Mouse (Mus musculus): Measurements from ENCODE around the gene Pebp1.

Pebp1 gene

GRCm38 (mm10) chr5:117286286-117286685 lies 1.1 kb downstream of the Pebp1 start:
- DNase-seq (ENCODE audit: low spot score): no peak

DNA sequence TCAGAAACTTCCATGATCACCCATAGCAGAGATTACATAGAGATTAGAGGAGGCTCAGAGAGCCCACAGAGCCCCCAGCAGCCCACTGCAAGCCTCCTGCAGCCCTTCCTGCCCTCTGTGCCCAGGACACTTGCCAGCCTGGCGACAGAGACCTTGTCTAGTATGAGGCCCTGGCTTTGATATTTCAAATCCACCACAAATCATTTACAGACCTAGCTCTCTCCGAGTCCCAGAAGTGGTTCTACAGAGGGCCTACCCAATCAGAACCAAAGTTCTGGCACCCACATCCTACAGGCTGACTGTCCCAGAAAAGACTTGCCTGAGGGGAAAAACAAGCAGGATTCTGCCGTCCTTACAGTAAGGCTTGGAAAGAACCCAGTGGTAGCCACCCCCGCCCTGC lies 2.2 kb downstream of the Pebp1 start:
- DNase-seq (ENCODE audit: low spot score): no peak

GRCm38 (mm10) chr5:117284682-117285081 lies 2.7 kb downstream of the Pebp1 start:
- peak; percentile 24 for DNase-seq (ENCODE audit: low spot score)

DNA sequence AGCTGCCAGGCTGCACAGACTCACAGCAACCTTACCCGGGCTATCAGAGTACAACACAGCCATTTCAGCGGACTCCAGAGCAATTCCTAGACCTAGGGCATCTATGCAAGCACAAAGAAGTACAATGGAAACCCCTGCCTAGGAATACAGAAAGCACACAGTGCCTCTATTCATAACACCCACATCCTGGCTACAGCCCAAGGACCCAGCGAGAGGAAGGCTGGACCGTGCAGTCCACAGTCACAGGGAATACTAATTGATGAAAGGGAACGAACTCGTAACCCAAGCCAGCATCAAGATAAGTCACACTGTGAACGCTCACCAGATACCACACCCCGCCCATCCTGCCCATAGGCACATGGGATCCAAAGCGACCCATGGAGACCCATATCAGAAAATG lies 3.4 kb downstream of the Pebp1 start:
- DNase-seq (ENCODE audit: low spot score): peak; percentile 13

DNA sequence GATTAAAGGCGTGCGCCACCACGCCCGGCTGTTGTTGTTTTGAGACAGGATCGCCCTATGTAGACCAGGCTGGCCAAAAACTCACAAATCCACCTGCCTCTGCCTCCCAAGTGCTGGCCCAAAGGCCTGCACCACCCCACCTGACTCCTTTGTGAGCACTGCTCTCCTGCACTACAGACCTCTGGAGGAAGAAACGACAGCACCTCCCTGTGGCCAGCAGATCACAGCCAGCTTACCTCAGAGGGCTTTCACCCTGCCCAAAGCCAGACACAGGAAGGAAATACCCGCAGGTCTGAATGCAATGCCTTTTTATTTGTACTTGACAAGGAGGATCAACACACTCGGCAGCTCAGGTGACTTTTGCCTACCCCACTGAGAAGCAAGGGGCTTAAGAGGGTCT lies 5.1 kb downstream of the Pebp1 start:
- DNase-seq (ENCODE audit: low spot score): no peak

DNA sequence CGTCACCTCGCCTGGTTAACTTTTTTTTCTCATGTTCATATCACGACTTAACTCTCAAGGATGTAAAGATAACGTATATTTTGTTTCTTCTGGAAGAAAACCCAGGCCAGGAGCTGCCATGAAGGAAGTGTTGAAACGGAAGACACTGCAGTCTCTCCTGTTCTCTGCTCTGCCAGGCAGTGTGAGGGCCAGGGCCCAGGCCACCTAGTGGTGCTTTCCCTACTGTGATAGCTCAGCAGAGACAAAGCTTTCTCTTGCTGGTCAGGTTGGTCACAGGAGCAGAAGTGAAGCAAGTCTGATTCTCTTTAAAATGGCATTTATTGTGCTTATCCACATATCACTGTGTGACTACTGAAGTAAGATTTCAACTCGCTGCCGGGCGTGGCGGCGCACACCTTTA lies 5.9 kb downstream of the Pebp1 start:
- peak; percentile 43 for DNase-seq (ENCODE audit: low spot score)

GRCm38 (mm10) chr5:117279669-117280050 lies 7.8 kb downstream of the Pebp1 start:
- DNase-seq (ENCODE audit: low spot score): no peak

DNA sequence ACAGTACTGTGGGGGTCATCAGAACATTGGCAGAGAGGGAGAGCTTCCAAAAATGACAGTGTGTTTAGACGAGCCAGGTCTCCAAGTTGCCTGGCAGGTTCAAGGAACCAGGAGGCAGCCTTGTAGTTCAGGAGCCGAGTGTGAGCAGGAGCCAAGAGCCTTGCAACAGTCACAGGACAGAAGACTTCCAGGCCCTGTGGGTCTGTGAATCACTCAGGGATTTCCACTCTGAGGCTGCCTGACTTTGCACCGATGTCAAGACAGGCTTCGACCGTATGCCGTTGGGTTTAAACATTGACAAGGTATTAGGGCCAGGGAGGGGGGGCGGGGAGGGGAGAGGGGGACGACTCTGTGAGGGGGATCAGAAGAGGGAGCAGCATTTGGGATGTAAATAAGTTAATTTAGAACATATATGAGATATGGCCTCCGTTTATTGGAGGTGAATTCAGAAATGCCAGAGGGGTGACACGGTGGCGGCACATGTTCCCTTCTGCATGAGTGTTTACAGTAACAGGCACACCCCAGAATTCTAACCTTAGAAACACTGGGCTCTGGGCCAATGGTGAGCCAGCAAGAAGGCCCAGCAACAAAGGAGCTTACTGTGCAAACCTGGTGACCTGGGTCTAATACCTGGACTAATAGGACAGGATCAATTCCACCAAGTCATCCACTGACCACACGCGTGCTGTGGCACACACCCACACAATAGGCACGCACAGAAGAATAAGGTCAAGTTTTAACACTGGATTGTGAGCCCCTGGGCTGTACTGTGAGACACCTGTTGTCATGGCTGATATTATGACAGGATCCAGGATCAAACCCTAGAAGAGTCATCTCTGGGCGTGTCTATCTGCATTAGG lies 8.4 kb downstream of the Pebp1 start:
- peak; percentile 86 for DNase-seq (ENCODE audit: low spot score)

DNA sequence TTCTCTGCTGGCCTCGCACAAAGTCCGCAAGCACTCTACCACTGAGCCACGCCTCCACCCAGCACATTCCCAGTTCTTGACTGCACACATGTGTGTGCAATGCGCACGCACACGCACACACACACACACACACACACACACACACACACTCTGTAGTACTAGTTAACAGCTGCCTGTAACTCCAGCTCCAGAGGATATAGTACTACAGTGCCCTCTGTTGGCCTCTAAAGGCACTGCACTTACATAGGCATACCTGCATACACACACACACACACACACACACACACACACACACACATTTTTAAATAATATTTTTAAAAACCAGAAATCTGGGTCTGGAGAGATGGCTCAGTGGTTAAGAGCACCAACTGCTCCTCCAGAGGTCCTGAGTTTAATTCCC lies 9.6 kb downstream of the Pebp1 start:
- no peak for DNase-seq (ENCODE audit: low spot score)

GRCm38 (mm10) chr5:117274817-117275216 lies 12.6 kb downstream of the Pebp1 start:
- DNase-seq (ENCODE audit: low spot score): no peak

GRCm38 (mm10) chr5:117271945-117272344 lies 15.5 kb downstream of the Pebp1 start:
- DNase-seq (ENCODE audit: low spot score): no peak

DNA sequence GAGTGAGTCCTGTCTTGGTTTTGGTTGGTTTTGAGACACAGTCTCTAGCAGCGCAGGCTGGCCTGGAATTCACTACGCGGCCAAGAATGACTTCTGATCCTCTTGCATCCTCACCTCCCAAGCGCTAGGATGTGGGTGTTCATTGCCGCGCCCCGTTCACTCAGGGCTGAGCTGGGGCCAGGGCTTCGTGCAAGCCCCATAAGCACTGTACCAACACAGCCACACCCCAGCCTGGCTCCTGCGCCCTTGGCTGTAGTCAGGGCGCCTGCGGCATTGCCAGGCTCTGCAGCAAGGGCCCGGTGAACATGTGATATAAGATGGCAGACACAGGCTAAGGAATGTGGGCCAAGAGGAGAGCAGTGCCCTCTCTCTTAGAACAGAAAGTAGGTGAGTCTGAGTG lies 18.0 kb downstream of the Pebp1 start:
- DNase-seq (ENCODE audit: low spot score): no peak

DNA sequence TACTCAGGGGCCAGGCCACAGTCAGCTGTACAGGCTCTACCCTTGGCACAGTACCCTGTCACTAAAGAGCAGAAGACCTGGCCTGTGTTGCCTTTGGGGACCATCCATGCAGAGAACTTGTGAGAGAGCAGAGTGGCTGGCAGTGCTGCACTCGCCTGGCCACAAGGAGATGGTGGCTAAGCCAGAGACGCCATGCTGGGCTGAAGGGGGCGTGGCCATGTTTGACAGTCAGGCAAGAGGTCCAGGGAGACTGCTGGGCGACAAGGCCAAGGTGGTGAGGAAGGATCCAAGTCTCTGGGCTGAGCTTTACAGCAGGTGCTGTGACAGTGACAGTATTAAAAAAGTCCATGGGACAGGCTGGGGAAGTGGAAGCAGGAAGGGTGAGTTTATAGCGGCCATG lies 18.7 kb downstream of the Pebp1 start:
- DNase-seq (ENCODE audit: low spot score): no peak

DNA sequence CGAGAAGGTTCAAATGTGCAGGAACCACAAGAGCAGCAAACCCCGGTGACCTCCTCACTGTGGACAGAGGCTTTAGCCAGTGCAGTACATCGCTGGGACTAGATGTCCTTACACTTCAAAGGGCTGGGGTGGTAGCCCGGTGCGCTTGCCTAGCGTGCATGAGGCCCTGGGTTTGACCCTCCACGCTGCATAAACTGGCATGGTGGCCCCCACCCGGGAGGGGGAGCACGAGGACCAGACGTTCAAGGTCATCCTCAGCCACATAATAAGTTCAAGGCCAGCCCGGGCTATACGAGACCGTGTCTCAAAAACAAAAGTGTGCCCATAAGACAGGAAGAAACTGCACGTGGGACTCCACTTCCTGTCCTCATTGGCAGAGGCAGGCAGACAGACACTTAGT lies 19.5 kb downstream of the Pebp1 start:
- DNase-seq (ENCODE audit: low spot score): no peak

DNA sequence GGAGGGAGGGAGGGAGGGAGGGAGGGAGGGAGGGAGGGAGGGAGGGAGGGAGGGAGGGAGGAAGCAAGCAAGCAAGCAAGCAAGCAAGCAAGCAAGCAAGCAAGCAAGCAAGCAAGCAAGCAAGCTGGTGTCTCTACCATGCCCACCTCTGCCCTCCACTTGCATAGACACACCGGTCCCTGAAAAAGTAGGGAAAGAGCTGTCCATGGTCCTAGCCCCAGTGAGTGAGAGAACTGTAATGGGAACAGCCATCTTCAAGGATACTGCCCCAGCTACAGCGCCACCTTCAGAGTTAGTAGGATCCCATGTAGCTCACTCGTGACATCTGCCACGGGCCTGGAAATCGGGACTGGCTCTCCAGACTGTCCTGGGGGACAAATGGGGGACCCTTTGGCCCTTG lies 22.7 kb downstream of the Pebp1 start:
- no peak for DNase-seq (ENCODE audit: low spot score)

- no peak for DNase-seq (ENCODE audit: low spot score)
Observed at GRCm38 (mm10) chr5:117263566-117263965, 23.9 kb downstream of the Pebp1 start.

DNA sequence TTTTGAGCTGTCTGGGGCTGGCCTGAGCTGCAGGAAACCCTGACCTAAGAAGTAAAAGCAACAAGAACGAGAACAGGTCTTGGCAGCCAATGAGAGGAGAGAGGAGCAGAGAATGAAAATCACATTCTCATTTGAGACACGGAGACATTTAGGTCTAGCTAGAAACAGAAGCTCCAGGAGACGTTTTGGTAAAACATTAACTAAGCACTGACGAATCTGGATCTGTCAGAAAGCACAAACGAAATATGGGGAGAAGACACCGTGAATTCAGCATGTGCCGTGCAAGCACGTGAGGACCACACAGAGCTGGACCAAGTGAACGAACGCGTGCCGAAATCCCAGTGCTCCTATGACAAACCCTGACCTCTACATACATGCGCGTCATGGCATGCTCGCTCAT lies 29.1 kb downstream of the Pebp1 start:
- no peak for DNase-seq (ENCODE audit: low spot score)

- DNase-seq (ENCODE audit: low spot score): no peak
Observed at GRCm38 (mm10) chr5:117251763-117252162, 35.7 kb downstream of the Pebp1 start.

DNA sequence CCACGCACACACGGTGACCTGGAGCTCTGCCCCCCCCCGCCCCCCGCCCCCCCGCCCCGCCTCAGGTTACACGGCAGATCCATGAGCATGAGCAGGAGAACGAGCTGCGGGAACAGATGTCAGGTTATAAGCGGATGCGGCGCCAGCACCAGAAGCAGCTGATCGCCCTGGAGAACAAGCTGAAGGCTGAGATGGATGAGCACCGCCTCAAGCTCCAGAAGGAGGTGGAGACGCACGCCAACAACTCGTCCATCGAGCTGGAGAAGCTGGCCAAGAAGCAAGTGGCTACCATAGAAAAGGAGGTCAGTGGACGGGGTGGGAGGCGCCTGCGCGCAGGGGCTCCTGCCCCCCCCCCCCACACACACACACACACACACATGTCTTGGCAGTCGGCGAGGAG lies 36.6 kb downstream of the Pebp1 start:
- DNase-seq (ENCODE audit: low spot score): no peak

- no peak for DNase-seq (ENCODE audit: low spot score)
Observed at GRCm38 (mm10) chr5:117248351-117248750, 39.1 kb downstream of the Pebp1 start.

DNA sequence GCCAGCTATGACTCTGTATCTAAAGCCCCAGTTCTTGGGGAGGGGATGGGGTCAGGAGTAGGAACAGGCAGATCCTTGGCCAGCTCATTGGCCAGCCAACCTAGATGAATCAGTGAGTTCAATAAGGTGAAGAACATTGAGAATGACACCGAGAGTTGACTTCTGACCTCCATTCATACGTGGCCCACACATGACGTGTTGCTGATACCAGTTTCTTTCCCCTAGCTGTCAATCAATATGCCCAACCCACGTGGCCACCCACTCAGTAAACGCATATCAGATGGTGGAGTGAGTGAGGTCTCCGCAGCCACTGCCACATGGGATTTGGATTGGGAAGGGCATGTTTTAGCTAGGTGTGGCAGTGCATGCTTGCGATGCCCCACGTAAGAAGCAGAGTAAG lies 42.3 kb downstream of the Pebp1 start:
- DNase-seq (ENCODE audit: low spot score): no peak

DNA sequence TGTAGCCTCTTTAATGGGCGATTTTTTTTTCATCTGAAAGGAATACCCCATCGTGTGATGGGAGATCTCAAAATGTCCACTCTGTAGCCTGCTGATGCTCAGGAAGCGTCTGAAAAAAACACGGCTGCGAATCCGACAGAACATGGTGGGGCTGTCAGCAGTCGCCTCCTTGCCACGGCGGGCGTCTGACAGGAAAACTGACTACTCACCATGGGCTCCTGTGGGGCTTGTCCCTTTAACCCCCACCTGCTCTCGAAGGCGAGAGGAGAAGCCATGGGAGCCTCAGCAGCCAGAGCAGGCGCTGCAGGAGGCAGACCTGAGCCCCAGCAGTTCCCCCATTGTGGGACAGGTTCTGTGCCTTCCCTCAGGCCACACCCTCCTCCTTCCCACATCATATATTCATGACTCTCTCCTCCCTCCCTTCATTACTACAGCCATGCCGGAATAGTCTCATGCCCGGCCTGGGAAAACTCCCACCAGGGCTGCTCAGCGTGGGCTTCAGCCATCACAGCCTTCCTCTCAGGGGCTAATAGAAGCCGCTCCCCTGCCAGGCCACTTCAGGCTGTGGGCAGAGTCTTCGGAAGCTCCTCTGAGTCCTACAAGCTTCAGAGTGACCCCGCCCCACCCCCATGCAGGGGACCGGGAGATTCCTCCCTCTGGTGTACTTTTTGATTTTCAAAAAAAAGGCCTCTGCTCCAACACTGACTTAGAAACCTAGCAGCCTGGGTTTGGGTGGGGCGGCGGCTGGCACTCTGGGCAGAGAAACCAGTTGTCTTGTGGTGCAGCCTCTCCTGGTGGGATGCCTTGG lies 44.5 kb downstream of the Pebp1 start:
- no peak for DNase-seq (ENCODE audit: low spot score)

DNA sequence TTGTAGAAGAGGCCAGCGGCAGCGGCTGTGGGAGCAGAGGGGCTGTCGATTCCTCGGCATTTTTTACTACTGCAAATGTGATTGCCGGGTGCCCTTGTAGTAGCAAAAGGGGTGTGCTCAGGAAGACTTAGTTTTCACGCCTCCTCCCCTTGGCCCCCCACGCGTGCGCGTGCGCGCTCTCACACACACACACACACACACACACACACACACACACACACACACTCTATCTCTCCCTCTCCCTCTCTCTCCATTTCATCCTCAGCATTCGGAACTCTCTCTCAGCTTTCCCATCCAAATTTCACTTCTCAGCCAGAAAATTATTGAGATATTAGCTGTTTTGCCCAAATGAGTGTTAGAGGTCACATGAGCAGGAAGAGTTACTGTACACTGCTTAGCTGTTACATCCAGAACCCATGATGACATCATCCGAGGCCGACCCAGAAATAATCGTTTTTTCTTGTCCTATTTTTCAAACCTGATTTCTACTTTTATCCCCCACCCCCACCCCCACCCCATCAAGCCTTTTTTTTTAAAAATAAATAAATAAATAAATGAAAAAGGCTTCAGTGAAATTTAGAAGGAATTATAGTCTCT lies 45.4 kb downstream of the Pebp1 start:
- DNase-seq (ENCODE audit: low spot score): no peak
